Mouse (Mus musculus): Measurements from ENCODE around the gene Havcr1.

The Havcr1 gene

DNA sequence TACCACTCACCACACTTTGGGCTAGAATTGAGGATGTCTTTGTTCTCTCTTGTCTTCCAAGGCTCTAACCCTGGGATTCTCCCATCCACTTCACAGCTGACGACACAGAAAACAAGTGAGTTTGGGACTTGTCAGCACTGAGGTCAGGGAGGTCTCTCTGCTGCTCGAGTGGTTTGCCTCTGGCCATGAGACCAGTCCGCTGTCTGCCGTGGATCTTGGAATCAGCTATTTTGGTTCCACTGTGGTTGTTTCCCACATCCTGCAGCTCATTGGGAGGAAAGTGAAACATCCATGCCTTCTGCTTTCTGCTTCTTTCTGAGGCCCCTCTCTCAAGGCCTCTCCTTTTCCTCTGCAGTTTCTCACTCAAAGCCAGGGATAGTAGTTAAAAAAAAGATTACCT is 85.0 kb downstream of the Havcr1 start:
- DNase-seq (ENCODE audit: low spot score in 2 of 2): peak in 1 of 2 experiments; percentile 7
